Mouse (Mus musculus) forelimb bud, embryonic 11.5 days (tissue): ENCODE results near the gene Ppp1r15b.

Experiments used
- DNase-seq: peaks from one replicate; pipeline ENCODE4 v3.0.0-alpha.2; 2012; ENCODE audit warnings: low read depth, low spot score

The Ppp1r15b gene

DNA sequence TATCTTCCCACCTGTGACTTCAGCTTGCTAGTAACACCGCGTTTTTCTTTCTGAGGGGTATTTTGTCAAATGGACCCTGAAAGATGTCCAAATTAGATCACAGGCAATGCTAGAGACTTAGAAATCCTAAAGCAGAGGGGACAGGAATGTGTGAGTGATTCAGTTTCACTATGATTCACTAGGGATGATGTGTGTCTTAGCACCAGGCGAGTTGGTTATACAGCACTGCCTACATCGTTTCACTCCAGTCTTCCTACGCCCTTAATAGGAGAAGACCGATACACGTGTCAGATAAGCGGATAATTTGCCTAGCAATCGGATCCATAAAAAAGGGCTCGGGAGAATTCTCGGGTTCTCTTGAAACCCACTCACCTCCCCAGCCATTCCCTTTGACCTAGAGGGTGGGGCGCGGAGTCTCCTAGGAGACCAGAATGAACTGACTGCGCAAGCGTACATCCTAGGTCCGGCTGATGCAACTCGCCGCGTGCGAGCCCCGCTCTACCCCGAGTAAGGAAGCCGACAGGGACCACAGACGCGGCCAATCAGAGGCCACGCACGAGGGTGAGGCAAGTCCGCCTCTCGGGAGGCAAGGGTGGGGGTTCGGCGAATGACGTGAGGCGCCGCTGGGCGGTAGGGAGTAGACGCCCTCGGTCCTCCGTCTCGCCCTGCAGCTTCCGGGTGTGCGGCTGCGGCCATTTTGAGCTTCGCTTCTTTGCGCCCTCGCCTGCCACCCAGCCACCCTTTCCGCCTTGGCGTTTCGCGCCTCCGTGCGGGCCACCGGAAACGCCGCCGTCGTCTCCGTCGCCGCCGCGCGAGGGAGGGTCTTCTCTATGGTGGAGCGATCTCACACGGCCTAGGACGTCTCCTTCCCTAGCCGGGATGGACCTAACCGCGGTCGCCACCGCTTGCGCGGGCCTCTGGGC, at the start of gene Ppp1r15b:
Gene Ppp1r15b, plus strand, starts transcription at position 506 of the 923 bp plus-strand sequence.
- DNase-seq = peak; percentile 98

DNA sequence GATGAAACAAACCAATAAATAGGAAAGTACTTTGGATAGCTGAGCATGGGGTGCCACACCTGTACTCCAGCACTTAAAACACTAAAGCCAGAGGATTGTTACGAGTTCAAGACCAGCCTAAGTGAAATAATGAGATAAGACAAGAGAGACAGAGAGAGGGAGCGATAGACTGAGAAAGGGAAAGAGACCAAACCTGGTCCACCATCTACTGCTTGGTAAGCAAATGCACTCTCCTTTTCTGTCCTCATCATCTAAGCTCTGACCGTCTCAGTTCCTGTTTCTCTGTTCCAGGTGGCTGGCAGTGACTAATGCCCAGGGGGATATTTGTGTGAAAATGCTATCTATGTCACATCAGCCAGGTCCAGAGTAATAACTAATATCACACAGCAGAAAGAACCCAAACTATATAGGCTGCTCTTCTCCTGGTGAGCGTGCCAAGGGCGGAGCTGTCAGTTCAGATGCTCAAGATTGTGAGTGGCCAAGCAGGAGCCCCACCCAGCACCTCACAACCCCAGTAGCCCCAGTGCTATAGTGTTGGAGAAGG, 47.9 kb upstream of the Ppp1r15b start:
- DNase-seq = no peak

DNA sequence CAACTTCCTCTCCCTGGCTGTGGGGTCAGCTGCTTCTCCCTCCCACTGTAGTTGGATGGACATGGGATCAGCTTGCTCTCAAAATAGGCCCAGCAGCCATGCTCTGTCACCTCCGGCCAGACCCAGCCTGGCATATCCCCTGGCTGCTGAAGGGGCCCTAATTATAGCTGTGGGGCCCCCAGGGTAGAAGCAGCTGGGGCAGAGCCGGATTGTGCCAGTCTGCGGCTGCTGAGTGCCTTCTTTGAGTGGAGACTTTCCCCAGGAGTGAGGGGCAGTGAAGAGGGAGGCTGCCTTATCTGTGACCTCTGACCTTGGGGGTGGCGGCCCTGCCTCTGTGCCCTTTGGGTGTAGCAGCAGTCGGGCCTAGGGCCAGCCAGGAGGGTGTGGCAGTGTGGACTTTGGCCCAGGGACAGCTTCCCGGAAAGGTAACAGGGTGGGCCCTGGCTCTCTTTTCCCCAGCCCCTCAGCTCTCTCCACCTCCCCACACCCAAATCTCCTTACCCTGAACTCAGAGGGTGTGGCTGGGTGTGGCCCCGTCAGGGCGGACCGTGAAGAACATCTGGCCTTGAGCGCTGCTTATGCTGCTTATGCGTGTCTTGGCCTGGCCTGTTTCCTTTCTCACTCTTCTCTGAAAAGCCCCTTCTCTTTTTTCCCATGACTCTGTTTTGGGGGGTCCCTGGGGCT, 46.9 kb upstream of the Ppp1r15b start:
- DNase-seq = no peak

DNA sequence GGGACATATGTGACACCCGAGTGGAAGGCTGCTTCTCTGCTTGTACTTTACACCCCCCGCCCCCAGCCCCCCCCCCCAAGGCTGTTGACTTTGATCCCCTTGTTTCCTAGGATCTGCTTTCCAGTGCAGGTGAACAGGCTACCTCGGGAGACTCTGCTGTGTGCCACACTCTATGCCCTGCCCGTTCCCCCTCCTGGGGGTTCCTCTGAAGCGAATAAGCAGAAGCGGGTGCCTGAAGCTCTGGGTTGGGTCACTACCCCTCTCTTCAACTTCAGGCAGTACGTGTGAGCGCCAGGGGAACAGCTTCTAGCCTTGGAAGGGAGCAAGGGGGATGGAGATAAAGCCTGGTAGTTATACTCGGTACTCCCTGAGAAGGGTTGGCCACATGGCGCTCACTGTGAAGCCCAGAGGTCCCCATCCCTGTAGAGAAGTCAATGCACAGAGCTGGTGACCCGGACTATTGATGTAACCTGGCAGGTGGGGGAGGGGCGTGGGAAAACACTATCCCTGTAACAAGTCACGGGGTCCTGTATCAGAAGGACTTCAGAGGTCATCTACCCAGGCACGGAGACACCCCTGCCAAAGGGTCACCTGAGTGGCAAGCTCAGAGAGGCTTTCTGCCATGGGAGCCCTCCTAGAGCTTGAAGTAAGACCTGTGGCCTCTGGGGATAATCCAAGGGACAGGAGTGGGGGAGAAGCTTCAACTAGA, 46.1 kb upstream of the Ppp1r15b start:
- no peak for DNase-seq

DNA sequence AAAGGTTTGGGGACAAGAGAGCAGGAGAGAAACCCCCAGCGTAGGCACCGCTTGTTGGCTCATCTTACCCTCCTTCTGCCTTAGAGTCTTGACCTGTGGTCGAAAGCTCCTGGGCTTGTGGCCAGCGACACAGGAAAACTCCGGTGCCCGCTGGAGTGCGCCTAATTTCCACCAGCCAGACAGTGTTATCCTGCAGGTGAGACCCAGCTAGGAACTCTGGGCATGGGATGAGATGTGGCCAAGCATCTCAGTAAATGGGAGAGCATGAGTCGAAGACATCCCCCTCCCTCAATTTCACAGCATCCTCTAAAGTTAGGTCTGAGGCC, 45.6 kb upstream of the Ppp1r15b start:
- DNase-seq = no peak

DNA sequence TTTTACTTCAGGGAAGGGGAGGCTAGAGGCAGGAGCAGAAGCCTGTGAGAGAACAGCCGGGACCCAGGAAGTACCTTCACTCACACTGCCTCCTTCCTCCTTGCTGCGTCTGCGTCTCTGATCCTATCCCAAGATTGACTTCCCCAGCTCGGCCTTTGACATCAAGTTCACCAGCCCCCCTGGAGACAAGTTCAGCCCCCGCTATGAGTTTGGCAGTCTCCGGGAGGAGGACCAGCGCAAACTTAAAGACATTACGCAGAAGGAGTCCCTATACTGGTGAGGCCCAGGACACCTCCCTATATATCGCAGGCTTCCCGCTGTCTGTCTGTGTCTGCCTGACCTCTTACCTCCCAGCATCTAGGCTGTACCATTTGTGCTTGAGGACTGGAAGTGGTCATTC, 44.1 kb upstream of the Ppp1r15b start:
- no peak for DNase-seq

DNA sequence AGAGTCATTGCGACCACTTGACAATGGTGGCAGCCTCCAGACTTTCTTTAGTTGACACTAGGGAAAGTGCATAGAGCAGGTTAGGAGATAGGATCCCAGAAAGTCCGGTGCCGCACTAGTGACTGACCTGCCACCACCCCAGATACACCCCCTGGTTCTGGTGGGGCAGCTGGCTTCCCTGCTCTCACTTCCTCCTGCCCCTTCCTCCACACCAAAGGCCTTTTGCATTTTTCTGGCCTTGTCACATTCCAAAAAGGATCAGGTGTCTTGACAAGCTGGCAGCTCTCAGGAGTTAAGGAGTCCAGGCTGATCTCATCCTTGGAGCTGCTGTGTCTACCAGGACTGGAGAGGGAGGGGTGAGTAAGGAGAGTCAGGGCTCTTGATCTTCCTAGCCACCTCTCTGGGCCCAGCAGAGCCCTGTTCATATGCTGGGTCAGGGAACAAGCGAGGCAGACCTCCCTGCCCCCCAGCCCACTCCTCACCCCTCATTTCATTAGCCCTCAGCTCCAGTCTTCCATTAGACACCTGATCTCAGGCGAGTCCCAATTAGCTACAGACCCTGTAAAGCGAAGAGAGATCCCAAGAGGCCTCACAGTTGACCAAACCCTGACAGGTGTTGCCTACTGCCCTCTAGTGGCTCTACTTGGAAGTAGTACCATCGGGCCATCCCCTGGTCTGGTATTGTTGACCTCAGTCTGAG, 43.6 kb upstream of the Ppp1r15b start:
- DNase-seq = peak; percentile 72

DNA sequence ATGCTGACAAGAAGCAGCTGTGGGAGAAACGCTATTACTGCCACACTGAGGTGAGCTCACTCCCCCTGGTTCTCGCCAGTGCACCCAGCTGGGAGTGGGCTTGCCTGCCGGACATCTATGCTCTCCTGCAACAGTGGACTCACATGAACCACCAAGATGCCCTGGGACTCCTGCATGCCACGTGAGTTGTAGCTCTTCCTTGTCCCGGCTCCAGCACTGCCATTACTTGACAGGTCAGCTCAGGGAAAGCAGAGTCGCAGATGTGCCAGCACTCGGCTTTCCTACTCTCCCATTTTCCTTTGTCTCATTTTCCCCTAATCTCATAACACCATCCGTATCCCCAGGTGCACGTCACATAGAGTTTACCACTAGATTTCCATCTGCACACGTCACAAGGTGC, 42.7 kb upstream of the Ppp1r15b start:
- DNase-seq = no peak

- no peak for DNase-seq
Measured at GRCm38 (mm10) chr1:133089415-133089814, 41.5 kb upstream of the Ppp1r15b start.

DNA sequence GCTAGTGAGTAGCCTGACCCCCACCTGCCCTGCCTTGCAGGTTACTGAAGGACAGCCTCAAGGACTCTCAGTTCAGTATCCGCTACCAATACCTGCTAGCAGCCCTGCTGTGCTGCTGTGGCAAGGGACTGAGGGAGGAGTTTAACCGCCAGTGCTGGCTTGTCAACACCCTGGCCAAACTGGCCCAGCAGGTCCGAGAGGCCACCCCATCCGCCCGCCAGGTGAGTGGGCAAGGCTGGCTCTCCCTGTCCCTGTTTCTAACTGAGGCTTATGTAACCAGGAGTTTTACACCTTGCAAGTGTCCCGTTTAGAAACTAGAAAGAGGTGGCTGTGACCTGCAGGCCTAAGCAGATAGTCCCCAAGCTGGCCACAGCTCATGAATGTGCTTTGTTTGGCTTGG, 40.3 kb upstream of the Ppp1r15b start:
- DNase-seq = no peak

GRCm38 (mm10) chr1:133091483-133091882, 39.5 kb upstream of the Ppp1r15b start:
- no peak for DNase-seq

DNA sequence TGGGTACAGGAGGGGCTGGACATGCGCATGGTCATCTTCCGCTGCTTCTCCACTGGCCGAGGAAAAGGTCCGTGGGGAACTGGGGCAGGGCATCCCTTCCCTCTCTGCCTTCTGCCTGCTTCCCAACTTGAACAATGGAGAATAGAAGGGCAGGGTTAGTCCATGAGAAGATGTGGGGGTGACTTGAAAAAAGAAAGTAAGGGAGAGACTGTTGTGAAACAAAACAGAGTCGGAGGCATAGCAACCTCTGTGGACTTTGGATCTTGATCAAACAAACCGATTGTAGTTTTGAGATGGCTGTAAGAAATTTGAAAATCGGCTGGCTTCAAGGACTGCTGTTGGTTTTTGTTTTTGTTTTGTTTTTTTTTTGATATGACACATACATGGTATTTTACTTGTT, 37.2 kb upstream of the Ppp1r15b start:
- DNase-seq = no peak

DNA sequence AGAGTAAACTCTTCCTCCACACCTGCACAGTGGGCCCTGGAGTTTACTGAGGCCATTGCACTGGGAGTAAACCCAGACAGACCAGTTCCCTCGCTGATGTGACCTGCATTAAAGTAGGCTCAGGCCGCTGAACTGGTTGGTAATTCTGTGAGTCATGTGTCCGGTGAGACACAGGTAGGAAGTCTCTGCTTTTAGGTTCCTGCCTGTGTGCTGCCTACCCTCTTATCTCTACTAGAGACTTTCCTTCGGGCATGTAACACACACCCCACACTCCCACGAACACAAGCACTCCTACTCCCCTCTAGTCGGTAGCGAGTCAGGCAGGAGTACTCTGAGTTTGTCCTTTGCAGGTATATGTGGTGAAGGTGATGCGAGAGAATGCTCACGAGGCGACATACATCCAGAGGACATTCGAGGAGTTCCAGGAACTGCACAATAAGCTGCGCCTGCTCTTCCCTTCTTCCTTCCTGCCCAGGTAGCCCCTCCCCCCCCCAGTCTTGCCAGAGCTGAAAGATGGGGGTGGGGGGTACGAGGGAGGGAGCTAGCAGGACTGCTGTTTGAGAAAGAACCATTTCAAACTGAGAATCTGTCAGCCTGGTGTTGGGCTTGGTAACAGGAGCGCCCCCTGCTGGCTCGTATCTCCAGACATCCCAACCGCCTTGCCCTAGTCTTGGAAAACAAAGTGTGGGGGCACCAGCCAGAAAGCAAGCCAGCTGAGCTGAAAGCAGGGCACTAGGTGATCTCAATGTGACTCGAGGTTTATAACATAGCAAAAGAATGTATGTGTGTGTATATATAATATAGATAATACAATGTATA, 29.8 kb upstream of the Ppp1r15b start:
- DNase-seq = peak; percentile 78

DNA sequence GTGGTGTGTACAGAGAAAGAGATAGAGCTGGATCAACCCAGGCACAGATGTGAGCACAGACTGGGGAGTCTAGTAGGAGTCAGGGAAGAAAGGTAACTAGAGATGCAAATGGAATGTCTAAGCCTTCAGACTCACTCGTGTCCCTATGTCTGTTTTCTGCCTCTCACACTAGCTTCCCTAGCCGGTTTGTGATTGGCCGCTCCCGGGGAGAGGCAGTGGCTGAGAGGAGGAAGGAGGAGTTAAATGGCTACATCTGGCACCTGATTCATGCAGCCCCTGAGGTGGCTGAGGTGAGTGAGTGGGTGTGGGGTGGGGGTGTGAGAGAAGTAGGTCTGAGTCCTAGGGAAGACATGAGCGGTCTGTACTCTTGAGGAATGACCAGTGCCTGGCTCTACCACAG, 28.8 kb upstream of the Ppp1r15b start:
- DNase-seq = no peak

- DNase-seq = no peak
Measured at GRCm38 (mm10) chr1:133103315-133103714, 27.6 kb upstream of the Ppp1r15b start.

DNA sequence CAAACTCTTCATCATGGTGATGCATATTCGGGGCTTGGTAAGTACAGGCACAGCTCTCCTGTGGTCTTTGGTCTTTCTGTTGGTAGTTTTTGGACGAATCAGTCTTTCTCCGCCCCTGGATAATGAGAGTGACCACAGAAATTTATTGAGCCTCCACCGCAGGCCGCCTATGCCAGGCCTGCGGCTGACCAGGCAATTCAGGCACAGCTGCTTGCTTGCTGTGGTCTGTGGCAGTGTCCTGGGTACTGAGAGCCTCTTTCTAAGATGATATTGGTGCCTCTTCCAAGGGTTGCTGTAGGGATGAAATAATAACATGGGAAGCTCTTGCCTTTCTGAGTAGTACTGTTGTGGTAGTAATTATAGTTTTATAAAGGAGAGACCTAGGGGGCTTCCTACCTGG, 27.1 kb upstream of the Ppp1r15b start:
- no peak for DNase-seq

DNA sequence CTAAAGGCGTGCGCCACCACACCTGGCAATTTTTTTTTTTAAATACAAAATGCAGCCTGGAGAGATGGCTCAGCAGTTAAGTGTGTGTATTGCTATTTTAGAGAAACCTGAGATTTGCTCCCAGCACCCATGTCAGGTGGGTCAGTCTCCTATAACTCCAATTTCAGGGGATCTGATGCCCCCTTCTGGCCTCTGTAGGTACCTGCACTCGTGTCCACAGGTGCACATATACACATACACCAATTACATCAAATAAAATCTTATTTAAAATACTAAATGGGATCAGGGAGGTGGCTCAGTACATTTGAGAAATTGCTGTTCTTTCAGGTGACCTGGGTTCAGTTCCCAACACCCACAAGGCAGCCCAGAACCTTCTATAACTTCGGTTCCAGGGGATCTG, 14.8 kb upstream of the Ppp1r15b start:
- no peak for DNase-seq

- no peak for DNase-seq
Measured at GRCm38 (mm10) chr1:133118127-133118526, 12.8 kb upstream of the Ppp1r15b start.

- no peak for DNase-seq
Measured at GRCm38 (mm10) chr1:133118844-133119243, 12.1 kb upstream of the Ppp1r15b start.

DNA sequence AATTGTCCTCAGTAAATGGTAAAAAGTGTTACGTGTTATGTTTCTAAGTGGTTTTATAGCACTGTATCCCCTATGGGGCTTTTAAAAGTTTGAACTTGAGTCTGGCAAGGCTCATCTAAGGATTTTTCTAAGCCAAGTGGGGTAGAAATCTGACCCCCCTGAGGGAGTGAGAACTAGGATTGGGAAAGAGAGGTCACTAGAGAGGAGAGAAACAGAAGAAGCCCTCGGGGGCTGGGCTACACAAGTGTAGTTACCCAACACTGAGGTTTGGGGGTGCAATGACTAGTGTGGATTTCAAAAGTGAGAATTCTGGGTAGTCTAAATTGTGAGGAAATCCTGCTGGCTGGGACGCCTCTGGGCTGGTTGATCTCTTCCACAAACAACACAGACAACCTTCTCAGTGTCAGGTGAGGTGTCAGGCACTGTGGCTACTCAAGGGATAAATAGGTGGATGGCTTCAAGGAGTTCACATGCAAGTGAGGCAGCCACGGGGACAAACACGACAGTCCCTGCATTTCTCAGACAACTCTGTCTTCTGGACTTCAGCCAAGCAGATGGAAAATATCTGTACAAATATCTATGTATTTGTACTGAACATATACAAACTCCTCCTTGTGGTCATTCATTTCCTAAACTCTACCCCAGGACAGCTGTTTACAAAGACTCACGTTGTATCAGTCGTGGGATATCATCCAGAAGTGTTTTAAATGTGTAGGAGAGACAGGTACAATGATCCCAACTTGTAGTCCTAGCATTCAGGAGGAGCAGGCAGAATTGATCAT, 10.8 kb upstream of the Ppp1r15b start:
- peak; percentile 29 for DNase-seq
